Mouse (Mus musculus) embryonic facial prominence, embryonic 10.5 days (tissue): ENCODE data around the gene Chrna1. TPM values are rescaled to one million over a fixed set of nuclear protein-coding genes. Genes with fewer than 3 reads are reported as not detected.
A peak's percentile ranks its signal among the peaks of the same experiment; 100 is the strongest.

ENCODE experiments used
- DNase-seq: peaks from one replicate; pipeline ENCODE4 v3.0.0-alpha.2; 2017; ENCODE audit warnings: low spot score
- H3K27ac ChIP-seq: fragments of 300-500 bp; sonication (generic); replicated peaks from 2 replicates; pipeline ENCODE4 v1.5.1; 2016; ENCODE audit warnings: mild to moderate bottlenecking
- H3K27me3 ChIP-seq: fragments of 300-500 bp; sonication (generic); replicated peaks from 2 replicates; pipeline ENCODE4 v1.6.1; 2016; ENCODE audit warnings: low read depth, mild to moderate bottlenecking; ENCODE audit not compliant: poor library complexity, severe bottlenecking
- H3K36me3 ChIP-seq: fragments of 300-500 bp; sonication (generic); replicated peaks from 2 replicates; pipeline ENCODE4 v1.6.1; 2016; ENCODE audit warnings: mild to moderate bottlenecking, moderate library complexity
- H3K4me1 ChIP-seq: fragments of 300-500 bp; sonication (generic); 2 replicates; pipeline ENCODE4 v1.6.1; 2016
- H3K4me3 ChIP-seq: fragments of 300-500 bp; sonication (generic); 2 replicates; pipeline ENCODE4 v1.5.1; 2016; ENCODE audit warnings: mild to moderate bottlenecking, moderate library complexity
- H3K9me3 ChIP-seq: fragments of 300-500 bp; sonication (generic); 2 replicates; pipeline ENCODE4 v1.6.1; 2016; ENCODE audit warnings: mild to moderate bottlenecking
- WGBS: fragments of 180-500 bp; shearing (Covaris S2); methylation state at CpG from one replicate; pipeline ENCODE4 v1.1.7; 2016; 5-methylcytosine and 5-hydroxymethylcytosine counted together
- polyA plus RNA-seq: library from polyadenylated mRNA; unstranded; fragments of >200 nt; fragmentation: Nextera tagmentation; extraction: Ambion mirVana; gene quantifications from 2 replicates; pipeline ENCODE4 v1.2.1, GENCODE M21; 2016

The Chrna1 gene
- polyA plus RNA-seq: 0.64 and 0.80 TPM in 2 replicates

DNA sequence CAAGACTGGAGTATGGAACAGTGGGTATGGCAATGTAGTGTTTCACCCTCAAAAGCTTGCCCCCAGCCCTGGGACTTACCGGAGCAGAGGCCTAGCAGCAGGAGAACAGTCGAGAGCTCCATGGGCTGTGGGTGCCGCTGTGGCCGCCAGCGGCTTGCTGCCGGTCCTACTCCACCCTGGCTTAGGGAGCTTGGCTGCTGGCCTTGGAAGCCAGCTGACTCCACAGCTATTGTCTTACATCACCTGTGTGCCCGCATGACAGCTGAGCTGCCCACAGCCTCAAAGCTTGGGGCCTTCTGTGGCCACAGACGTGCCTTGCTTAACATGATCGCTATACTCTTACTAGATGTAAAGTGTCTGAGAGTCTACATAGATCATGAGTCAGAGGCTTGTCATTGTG, at the start of gene Chrna1:
Gene Chrna1, minus strand, starts transcription at position 173 of the 400 bp plus-strand sequence.
- H3K36me3 ChIP-seq: no peaks in the 10 kb centered on the region
- 94% methylated on average over 9 of the region's 9 CpGs for WGBS
- H3K4me1 ChIP-seq: peaks cover 17% of the 10 kb centered on the region
- H3K4me3 ChIP-seq: no peak within 1 kb of the TSS
- no peak within 1 kb of the TSS for H3K27ac ChIP-seq
- H3K27me3 ChIP-seq: 0 out of 2 replicates have a peak, but pooled peaks cover 3% of the 10 kb centered on the region
- DNase-seq: no peak
- no peaks in the 10 kb centered on the region for H3K9me3 ChIP-seq

DNA sequence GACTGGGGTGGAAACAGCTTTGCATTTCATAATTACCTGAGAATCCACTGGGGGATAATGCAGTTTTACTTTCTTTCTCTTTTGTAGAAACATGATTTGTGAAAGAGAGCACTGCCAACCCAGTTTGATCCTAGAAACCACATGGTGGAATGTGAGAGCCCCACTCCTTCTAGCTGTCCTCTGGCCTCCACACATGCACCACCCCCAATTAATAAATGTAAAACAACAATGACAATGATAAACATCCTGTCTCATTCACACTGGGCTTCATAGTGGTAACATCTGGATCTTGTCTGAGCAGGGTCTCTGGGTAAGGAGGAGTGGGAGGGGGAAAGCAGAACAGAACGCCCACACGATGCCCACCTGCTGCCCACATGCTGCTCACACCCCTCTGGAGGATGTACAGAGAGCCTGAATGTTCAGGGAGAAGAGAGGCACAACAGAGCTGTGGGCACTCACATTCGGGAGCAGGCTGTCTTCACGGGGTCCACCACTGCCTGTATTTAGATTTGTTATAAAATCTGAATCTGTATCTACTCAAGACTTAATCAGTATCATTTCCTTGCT, 38.4 kb upstream of the Chrna1 start:
- H3K27me3 ChIP-seq: no peaks in the 10 kb centered on the region
- H3K9me3 ChIP-seq: no peaks in the 10 kb centered on the region
- peaks cover 17% of the 10 kb centered on the region for H3K4me1 ChIP-seq
- H3K4me3 ChIP-seq: no peak overlapping the region
- H3K36me3 ChIP-seq: peaks cover 72% of the 10 kb centered on the region
- no peak for DNase-seq
- H3K27ac ChIP-seq: no peak overlapping the region
- 63% methylated on average over 4 of the region's 4 CpGs for WGBS

DNA sequence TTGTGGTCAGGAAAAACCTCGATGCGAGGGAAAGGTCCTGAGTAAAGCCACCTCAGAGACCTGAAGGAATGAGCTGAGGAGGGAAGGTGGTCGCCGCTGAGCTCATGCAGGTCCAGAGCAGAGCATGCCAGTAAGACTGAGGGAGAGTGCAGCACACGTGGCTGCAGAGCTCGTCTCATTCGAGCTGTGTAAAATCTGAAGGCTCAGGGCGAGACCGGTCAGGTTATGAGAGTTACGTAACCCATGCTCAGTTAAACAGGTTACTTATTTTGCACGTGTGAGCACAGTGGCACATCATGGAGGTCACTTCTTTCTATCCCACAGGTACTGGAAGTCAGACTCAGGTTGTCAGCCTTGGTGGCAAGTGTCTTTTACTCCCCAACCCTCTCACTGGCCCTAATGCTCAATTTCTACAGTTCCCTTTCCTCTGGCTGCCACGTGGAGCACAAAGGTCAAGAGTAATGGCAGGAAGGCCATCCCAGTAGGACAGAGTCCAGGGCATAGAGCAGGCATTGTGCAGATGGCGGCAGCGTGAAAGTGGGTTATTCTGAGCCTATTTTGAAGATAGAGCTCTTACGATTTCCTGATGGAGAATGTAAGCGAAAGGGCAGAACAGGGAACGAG, 36.4 kb upstream of the Chrna1 start:
- Histone ChIP-seq H3K4me1 (peaks cover 17% of the 10 kb centered on the region), H3K9me3 (no peaks in the 10 kb centered on the region), H3K4me3 (no peak overlapping the region), H3K27me3 (no peaks in the 10 kb centered on the region), H3K36me3 (peaks cover 69% of the 10 kb centered on the region), H3K27ac (no peak overlapping the region; the same call in 1 of the 2 replicates)
- WGBS: 71% methylated on average over 17 of the region's 17 CpGs
- DNase-seq: no peak

DNA sequence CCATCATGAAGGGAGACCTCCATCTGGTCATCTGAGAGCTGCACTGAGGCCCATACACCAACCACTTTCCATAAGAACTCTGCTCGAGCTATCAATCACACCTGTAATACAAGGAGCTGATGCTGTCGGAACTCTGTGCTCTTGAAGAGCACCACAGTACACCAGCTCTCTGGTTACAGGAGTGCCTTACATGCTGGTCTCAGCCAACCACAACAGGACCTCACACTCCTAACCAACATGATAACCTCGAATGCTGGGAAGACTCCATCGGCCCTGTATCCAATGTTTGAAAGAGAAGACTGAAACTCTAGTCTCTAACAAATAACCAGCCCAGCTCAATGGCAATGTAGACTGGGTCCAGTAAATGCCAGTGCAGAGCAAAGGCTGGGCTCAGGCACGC, 35.3 kb upstream of the Chrna1 start:
- H3K27ac ChIP-seq: no peak overlapping the region
- WGBS: 90% methylated on average over 5 of the region's 5 CpGs
- H3K4me1 ChIP-seq: peaks cover 17% of the 10 kb centered on the region
- no peak overlapping the region for H3K4me3 ChIP-seq
- DNase-seq: no peak
- peaks cover 71% of the 10 kb centered on the region for H3K36me3 ChIP-seq
- H3K9me3 ChIP-seq: no peaks in the 10 kb centered on the region
- H3K27me3 ChIP-seq: no peaks in the 10 kb centered on the region

DNA sequence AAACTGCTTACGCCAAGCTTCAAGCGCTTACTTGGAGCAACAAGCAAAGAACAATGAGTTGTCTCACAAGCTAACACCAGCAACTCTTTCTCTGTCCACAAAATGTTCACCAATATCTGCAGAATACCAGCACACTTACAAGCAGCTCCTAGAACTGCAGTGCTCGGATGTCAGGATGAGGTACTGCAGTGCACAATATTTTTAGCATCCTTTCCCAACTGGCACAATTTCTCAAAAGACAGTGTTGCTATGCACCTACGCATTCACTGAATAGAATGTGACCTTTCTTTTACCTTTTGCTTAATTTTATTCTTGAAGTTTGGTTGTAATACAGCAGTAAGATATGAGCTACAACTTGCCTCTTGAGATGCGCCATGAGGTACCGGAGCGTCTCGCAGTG, 34.2 kb upstream of the Chrna1 start:
- H3K36me3 ChIP-seq: peaks cover 80% of the 10 kb centered on the region
- no peak overlapping the region for H3K4me3 ChIP-seq
- H3K27ac ChIP-seq: no peak overlapping the region
- WGBS: 95% methylated on average over 8 of the region's 8 CpGs
- H3K9me3 ChIP-seq: no peaks in the 10 kb centered on the region
- H3K27me3 ChIP-seq: no peaks in the 10 kb centered on the region
- peaks cover 17% of the 10 kb centered on the region for H3K4me1 ChIP-seq
- DNase-seq: no peak

DNA sequence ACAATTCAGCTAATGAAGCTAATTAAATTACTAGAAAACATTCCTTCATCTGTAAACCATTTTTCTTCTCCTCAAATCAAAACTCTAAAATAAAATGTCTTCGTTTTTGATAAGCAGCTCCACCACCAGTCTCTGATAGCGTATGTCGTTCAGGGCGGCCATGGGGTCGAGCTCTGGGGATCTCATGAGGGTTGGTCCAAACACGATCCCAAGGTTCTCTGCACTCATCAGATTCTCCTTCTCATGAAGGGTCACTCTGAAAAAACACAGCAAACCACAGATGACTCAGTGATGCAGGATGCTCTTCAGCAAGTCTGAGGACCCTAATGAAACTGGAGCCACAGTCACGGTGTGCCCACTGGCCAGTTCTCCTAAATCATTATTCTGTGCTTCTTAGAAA, 32.8 kb upstream of the Chrna1 start:
- Histone ChIP-seq H3K4me1 (peaks cover 18% of the 10 kb centered on the region), H3K27ac (no peak overlapping the region), H3K9me3 (no peaks in the 10 kb centered on the region), H3K4me3 (no peak overlapping the region), H3K27me3 (no peaks in the 10 kb centered on the region), H3K36me3 (peaks cover 76% of the 10 kb centered on the region)
- no peak for DNase-seq
- 94% methylated on average over 7 of the region's 7 CpGs for WGBS

DNA sequence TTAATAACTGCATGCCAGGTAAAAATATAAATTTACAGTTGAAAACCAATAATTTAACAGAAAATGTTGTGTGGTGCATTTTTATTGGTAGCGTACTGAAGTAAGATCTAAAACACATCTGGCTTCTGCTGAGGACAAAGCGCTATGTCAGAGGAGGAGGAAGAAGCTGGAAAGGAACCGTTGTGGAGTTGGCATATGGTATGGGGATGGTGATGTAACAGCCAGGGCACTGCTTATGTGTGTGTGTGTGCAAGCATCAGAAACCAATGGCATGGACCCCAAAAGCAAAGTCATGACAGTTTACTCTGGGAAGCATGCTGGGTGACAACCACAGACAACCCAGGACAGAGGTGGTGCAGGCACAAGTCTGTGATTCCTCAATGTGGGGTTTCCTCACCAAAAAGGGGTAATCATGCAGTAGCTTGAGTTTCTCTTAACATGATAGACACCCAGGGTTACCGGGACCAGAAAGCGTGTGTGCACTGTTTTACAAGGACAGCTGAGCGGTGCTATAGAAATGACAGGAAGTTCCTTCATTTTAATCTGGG, 32.3 kb upstream of the Chrna1 start:
- no peaks in the 10 kb centered on the region for H3K27me3 ChIP-seq
- H3K36me3 ChIP-seq: peaks cover 71% of the 10 kb centered on the region
- WGBS: 97% methylated on average over 6 of the region's 6 CpGs
- DNase-seq: no peak
- no peak overlapping the region for H3K4me3 ChIP-seq
- H3K4me1 ChIP-seq: peaks cover 23% of the 10 kb centered on the region
- H3K27ac ChIP-seq: no peak overlapping the region
- H3K9me3 ChIP-seq: no peaks in the 10 kb centered on the region

DNA sequence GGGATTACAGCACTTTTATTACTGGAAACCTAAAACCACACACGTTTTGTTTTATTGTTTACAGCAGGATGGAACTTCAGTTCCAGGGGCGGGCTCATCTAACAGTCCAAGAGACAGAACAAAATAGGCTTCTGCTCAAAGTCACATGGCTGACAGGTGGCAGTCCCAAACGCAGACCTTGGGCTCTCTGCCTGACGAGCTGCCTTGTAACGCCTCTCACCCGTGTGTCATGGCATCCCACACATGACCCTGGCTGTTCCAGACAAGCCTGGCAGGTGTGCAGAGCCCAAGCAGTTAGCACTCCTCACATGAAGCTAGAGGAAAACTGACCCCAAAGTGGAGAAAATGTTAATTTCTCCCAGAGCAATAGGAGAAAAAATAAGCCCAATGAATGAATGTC, 31.7 kb upstream of the Chrna1 start:
- WGBS: 87% methylated on average over 6 of the region's 6 CpGs
- peaks cover 66% of the 10 kb centered on the region for H3K36me3 ChIP-seq
- no peak for DNase-seq
- H3K9me3 ChIP-seq: no peaks in the 10 kb centered on the region
- no peaks in the 10 kb centered on the region for H3K27me3 ChIP-seq
- H3K27ac ChIP-seq: no peak overlapping the region
- no peak overlapping the region for H3K4me3 ChIP-seq
- peaks cover 26% of the 10 kb centered on the region for H3K4me1 ChIP-seq

DNA sequence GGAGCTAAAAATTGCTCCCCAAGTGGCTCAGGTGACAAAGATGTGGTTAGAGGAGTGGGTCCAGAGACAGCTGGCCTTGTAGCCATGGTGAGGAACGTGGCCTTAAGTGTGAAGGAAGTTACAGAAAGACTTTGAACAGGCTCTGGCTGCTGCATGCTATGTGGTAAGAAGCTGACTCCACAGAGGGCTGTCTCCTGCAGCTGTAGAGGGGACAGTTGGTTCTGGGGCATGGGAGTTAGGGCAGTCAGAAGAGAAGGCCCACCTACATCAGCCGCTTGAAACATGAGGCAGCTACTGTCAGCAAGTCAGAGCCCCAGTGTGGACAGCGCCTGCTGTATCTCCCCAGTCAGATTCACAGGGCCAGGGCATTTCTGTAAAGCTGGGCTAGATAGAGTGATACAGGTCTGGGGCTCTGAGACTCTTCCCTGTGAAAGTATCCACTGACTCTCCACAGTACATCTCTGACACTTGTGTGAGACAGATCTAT, 29.6 kb upstream of the Chrna1 start:
- 96% methylated on average over 3 of the region's 3 CpGs for WGBS
- Histone ChIP-seq H3K27ac (no peak overlapping the region), H3K4me1 (peaks cover 23% of the 10 kb centered on the region), H3K4me3 (no peak overlapping the region), H3K36me3 (peaks cover 50% of the 10 kb centered on the region), H3K9me3 (no peaks in the 10 kb centered on the region), H3K27me3 (no peaks in the 10 kb centered on the region)
- DNase-seq: no peak

DNA sequence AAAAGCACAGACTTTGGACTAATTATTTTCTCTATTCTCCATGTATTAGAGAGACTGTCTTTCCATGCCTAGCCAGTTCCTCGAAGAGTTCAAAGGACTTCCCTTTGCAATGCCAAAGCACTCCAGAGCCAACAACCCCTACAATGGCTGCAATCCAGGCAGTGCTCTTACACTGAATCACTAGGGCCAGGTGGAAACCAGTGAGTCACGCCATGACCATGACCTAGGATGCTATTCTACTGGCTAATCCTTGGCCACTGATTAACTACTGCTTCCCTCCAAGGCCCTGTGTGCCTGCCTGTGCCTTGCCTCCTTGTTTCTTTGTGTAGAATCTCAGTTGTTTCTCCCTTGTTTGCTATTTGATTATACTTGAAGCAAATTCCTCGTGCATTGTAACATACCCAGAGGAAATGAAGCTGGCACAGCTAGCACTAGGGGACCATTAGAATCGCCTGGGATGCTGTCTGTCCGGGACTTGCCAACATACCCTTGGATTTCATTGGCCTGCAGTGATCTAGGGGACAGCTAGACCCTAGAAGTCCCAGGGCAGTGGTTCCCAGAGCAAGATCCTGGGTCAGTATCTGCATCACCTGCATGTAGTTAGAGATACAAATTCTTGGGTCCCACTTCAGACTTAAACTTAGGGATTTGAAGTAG, 29.1 kb upstream of the Chrna1 start:
- WGBS: 89% methylated on average over 5 of the region's 5 CpGs
- Histone ChIP-seq H3K27me3 (no peaks in the 10 kb centered on the region), H3K27ac (no peak overlapping the region), H3K4me1 (peaks cover 23% of the 10 kb centered on the region), H3K9me3 (no peaks in the 10 kb centered on the region), H3K36me3 (peaks cover 44% of the 10 kb centered on the region), H3K4me3 (no peak overlapping the region)
- no peak for DNase-seq

DNA sequence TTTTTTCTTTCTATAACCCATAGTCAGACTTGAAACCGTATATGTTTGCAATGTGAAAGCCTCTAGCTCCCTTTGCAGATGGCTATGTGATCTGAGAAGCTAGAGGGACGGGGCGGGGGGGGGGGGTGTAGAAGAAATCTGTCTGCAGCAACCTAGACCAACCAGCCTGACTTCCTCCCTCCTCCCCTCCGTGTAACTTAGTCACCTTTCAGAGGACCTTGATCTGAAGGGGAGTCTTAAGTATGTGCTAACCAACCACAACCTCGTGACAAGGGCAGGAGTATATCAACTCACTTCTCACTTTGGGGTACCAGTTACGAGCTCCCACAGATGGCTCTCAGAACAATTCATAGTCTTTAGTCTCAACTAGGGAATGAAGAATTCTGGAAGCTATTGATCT, 28.3 kb upstream of the Chrna1 start:
- 74% methylated on average over 6 of the region's 6 CpGs for WGBS
- H3K27ac ChIP-seq: no peak overlapping the region

DNA sequence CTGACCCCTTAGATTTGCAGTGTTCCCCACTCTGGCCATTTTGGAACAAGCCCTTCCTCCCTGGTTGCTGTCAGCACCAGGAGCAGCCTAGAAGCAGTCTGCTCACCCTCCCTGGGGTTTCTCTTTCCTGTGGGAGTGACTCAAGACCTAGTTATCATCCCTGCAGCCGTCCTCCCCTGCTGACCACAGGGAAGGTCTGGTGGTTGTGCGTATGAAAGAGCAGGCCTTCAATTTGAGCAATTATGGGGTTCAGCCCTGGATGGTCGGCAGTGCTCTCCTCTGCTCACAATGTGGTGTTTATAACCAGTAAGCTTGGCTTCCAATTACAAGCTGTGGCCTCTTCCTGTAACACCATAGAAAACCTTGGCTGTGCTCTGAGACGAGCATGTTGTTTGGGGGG, 27.5 kb upstream of the Chrna1 start:
- no peak overlapping the region for H3K4me3 ChIP-seq
- 26% methylated on average over 4 of the region's 4 CpGs for WGBS
- peaks cover 28% of the 10 kb centered on the region for H3K36me3 ChIP-seq
- H3K27me3 ChIP-seq: no peaks in the 10 kb centered on the region
- peak overlapping the region; percentile 67 for H3K27ac ChIP-seq
- H3K4me1 ChIP-seq: peaks cover 23% of the 10 kb centered on the region
- no peaks in the 10 kb centered on the region for H3K9me3 ChIP-seq
- DNase-seq: no peak

More for the DNA sequence above, 28.3 kb upstream of the Chrna1 start:
- Histone ChIP-seq H3K9me3 (no peaks in the 10 kb centered on the region), H3K4me1 (peaks cover 23% of the 10 kb centered on the region), H3K4me3 (no peak overlapping the region), H3K27me3 (no peaks in the 10 kb centered on the region), H3K36me3 (peaks cover 36% of the 10 kb centered on the region)
- no peak for DNase-seq
